In genomic region chr13:47666956-47667701, GRCm38 (mm10) we compare ENCODE assay signal across 8 mouse cellular contexts.
DNase-seq lines count a peak whose midpoint lies in the region; ATAC-seq and TF ChIP-seq lines count a peak whose summit lies in the region.

No protein-coding gene starts in this region.

- DNase-seq in liver: peak; percentile 75
- DNase-seq in heart, adult 8-10 months (ENCODE audit: low spot score): peak; percentile 86
- peak; percentile 79 to 91 for DNase-seq in kidney, adult 8-10 months
- peak; percentile 89 for DNase-seq in limb, embryonic 10.5 days (ENCODE audit: low spot score)
- peak; percentile 95 for DNase-seq in midbrain, postnatal 0 days (ENCODE audit: low spot score)
- DNase-seq in telencephalon, adult 2 months (ENCODE audit: low read depth, low spot score): peak; percentile 55

- H3K9ac ChIP-seq in liver, embryonic 12.5 days: no peak overlapping the region
- no peak overlapping the region for H3K9ac ChIP-seq in embryonic facial prominence, embryonic 15.5 days
- H3K9ac ChIP-seq in midbrain, postnatal 0 days (replicated peaks; ENCODE audit: low read length, poor library complexity, severe bottlenecking): no peak overlapping the region

- no peaks in the 10 kb centered on the region for H3K4me1 ChIP-seq in liver, embryonic 12.5 days
- peaks cover 7% of the 10 kb centered on the region for H3K4me1 ChIP-seq in embryonic facial prominence, embryonic 15.5 days
- no peaks in the 10 kb centered on the region; the same call in none of the 2 replicates for H3K4me1 ChIP-seq in limb, embryonic 10.5 days
- H3K4me1 ChIP-seq in midbrain, postnatal 0 days (ENCODE audit: insufficient read depth, low read length): no peaks in the 10 kb centered on the region

- no peaks in the 10 kb centered on the region for H3K36me3 ChIP-seq in liver, embryonic 12.5 days
- no peaks in the 10 kb centered on the region for H3K36me3 ChIP-seq in embryonic facial prominence, embryonic 15.5 days
- no peaks in the 10 kb centered on the region for H3K36me3 ChIP-seq in limb, embryonic 10.5 days
- H3K36me3 ChIP-seq in midbrain, postnatal 0 days (ENCODE audit: insufficient read depth, low read length): no peaks in the 10 kb centered on the region

- H3K27ac ChIP-seq in liver, embryonic 12.5 days: no peak overlapping the region
- H3K27ac ChIP-seq in embryonic facial prominence, embryonic 15.5 days (replicated peaks): peak overlapping the region; percentile 69; the same call in 1 of the 2 replicates
- no peak overlapping the region for H3K27ac ChIP-seq in limb, embryonic 10.5 days
- peak overlapping the region; percentile 49 for H3K27ac ChIP-seq in midbrain, postnatal 0 days (ENCODE audit: low read depth, low read length)

- H3K9me3 ChIP-seq in liver, embryonic 12.5 days (replicated peaks): no peaks in the 10 kb centered on the region
- no peaks in the 10 kb centered on the region for H3K9me3 ChIP-seq in embryonic facial prominence, embryonic 15.5 days (replicated peaks)
- H3K9me3 ChIP-seq in limb, embryonic 10.5 days (replicated peaks): no peaks in the 10 kb centered on the region
- H3K9me3 ChIP-seq in midbrain, postnatal 0 days (ENCODE audit: low read length): no peaks in the 10 kb centered on the region

- H3K4me2 ChIP-seq in liver, embryonic 12.5 days: no peak overlapping the region
- peak overlapping the region; percentile 33 for H3K4me2 ChIP-seq in embryonic facial prominence, embryonic 15.5 days (replicated peaks)
- 0 out of 2 replicates have a peak overlapping the region, but pooled peaks have one; percentile 9 for H3K4me2 ChIP-seq in midbrain, postnatal 0 days (ENCODE audit: low read depth, low read length, poor library complexity, severe bottlenecking)

- no peak for ATAC-seq in liver, embryonic 12.5 days
- ATAC-seq in embryonic facial prominence, embryonic 15.5 days (ENCODE audit: insufficient number of reproducible peaks, low FRiP score, low TSS enrichment, low read depth): peak; percentile 67
- ATAC-seq in midbrain, postnatal 0 days (ENCODE audit: low FRiP score): peak; percentile 47; the same call in 1 of the 2 replicates

- WGBS in liver, embryonic 12.5 days (ENCODE audit: insufficient replicate concordance): 26% methylated on average over 13 of the region's 13 CpGs
- 21% methylated on average over 13 of the region's 13 CpGs for WGBS in embryonic facial prominence, embryonic 15.5 days
- 33% methylated on average over 13 of the region's 13 CpGs for WGBS in limb, embryonic 10.5 days
- 15% methylated on average over 13 of the region's 13 CpGs for WGBS in midbrain, postnatal 0 days

- H3K4me3 ChIP-seq in liver, embryonic 12.5 days: no peak overlapping the region
- no peak overlapping the region for H3K4me3 ChIP-seq in embryonic facial prominence, embryonic 15.5 days (replicated peaks)
- H3K4me3 ChIP-seq in limb, embryonic 10.5 days: no peak overlapping the region
- no peak overlapping the region for H3K4me3 ChIP-seq in midbrain, postnatal 0 days (ENCODE audit: low read depth, low read length)

- peak; percentile 90 for TF ChIP-seq CTCF in midbrain, postnatal 0 days (IDR thresholded peaks at IDR 0.05)

- H3K27me3 ChIP-seq in liver, embryonic 12.5 days (replicated peaks): no peaks in the 10 kb centered on the region
- no peaks in the 10 kb centered on the region for H3K27me3 ChIP-seq in embryonic facial prominence, embryonic 15.5 days
- 0 out of 2 replicates have a peak, but pooled peaks cover 6% of the 10 kb centered on the region for H3K27me3 ChIP-seq in limb, embryonic 10.5 days (ENCODE audit: low read depth, poor library complexity, severe bottlenecking)
- H3K27me3 ChIP-seq in midbrain, postnatal 0 days (ENCODE audit: insufficient read depth, low read length): no peaks in the 10 kb centered on the region

Comparison
In these comparisons a context has a peak if more than half of its experiments do, and no peak if none do; other contexts are left out.
1. H3K27ac ChIP-seq: peak in embryonic facial prominence, embryonic 15.5 days (single experiment) and midbrain, postnatal 0 days (single experiment); none in liver, embryonic 12.5 days (single experiment) and limb, embryonic 10.5 days (single experiment).
2. Peak in every context shown above with its lines, with median percentiles within 50 percentile points of each other: DNase-seq.